Mouse (Mus musculus) frontal cortex, adult 2 months (tissue): ENCODE results near the gene Arhgef2. TPM values are rescaled to one million over a fixed set of nuclear protein-coding genes. Genes with fewer than 3 reads are reported as not detected.
A peak's percentile ranks its signal among the peaks of the same experiment; 100 is the strongest.

ENCODE experiments used
- DNase-seq, 2 experiments: peaks; one replicate each; pipeline ENCODE4 v3.0.0; 2022; ENCODE audit warnings: low spot score in 1 of 2; ENCODE audit errors: extremely low spot score in 1 of 2
- polyA plus RNA-seq: library from polyadenylated mRNA; depleted of rRNA; stranded (reverse); fragments of >200 nt; gene quantifications from 2 replicates; pipeline ENCODE4 v1.2.3, GENCODE M21; 2012

The Arhgef2 gene
- polyA plus RNA-seq, 1 experiment, result 185 TPM

DNA sequence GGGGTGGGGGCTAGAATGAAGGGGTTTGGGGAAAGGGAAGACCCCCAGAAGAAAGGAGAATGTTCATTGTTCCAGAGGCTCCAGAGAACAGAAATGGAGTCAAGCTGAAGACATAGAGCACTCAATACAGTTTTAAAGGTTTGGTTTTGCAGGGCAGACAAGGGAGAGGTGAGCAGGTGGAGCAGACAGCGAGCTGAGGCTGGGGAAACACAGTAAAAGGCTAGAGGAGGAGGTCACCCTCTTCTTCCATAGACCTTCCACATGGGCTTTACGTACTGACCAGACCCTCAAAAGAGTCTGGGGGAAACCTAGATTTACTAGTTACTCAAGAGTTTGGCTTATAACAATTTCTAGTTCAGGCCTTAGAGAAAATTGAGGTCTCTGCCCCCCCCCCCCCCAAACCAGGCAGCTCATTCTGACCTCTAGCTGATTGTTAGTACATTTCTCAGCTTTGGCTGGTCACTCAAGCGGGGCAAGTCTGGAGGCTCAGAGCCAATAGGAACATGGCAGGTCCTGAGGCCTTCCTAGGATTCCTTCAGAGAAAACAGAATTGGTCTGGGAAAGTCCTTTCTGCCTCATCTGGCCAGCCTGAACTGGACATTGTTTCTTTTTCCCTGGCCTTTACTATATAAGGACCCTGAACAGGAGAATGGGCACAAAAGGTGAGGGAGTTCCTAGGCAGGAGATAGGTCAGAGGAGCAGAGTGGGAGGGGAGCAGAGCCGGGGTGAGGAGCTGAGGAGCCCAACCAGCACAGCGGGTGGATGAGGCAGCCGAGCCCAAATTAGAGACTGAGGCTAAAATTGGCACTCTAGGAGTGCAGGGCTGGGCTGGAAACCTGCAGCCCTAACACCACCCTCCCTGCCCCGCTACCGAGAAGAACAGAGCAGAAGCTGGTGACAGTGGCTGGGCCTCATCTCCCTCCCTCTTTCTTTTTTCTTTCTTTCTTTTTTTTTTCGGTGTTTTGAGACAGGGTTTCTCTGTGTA is 13.6 kb downstream of the Arhgef2 start:
- DNase-seq, result no peak

DNA sequence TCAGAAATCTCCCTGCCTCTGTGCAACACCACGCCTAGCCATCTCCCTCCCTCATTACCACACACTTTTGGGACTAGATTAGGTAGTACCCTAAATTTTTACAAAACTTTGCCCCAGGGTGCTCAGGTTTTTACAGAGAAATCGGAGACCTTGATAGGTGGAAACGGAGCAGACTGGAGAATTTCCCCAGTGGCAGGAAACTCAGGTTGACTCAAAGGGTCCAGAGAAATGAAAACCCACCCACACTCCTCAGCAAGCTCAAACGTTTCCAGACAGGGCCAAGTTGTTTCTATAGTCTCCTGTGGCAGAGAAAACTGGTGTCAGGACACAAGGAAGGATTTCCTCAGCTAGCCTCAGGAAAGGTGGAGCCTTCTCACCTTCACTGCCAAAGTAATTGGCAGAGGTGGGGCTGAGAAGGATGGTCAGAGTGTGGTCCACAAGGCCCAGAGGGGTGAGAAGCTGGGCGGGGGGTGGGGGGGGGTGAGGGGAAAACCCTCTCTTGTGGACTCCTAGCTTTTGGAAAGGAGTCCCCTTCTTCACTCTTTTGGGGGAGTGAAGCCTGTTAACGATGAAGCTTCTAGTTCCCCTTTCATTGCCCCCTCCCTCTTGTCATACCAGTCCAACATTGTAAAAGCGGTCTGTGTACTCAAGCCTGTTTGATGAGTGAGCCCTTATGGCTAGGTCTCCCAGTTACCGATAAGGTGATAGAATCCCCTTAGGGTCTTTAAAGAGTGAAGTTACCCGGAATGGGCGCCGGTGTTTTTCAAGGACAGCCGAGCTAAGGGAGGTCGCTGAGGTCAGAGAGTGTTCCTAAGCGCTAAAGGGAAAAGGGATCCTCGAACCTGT is 14.6 kb downstream of the Arhgef2 start:
- DNase-seq, result no peak

DNA sequence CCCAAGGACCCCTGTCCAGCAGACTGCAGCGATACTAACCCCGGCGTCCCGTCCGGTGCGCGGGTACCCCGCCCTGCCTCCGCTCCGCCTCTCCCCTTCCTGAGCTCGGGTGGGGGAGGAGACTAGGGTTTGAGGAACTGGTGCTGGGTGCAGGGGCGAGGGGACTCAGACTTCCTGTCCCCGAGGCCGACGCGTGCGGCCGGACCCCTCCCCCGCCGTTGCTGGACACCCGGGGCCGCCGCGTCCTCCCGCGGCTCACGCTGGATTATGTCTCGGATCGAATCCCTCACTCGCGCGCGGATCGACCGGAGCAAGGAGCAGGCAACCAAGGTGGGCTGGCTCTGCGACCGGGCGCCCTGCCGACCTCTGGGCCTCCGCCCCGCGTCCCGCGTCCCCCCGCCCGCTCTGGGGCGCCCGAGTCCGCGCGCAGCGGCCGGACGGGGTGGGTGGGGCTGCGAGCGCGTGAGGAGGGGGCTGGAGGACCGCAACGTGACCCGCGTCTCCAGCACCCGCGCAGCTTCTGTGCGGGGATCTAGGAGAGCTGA is 15.3 kb downstream of the Arhgef2 start:
- no peak for DNase-seq

- no peak for DNase-seq
Measured at GRCm38 (mm10) chr3:88621537-88622112, 15.9 kb downstream of the Arhgef2 start.

- DNase-seq, result peak in 1 of 2 experiments; percentile 46
Measured at GRCm38 (mm10) chr3:88622113-88622940, 16.6 kb downstream of the Arhgef2 start.

DNA sequence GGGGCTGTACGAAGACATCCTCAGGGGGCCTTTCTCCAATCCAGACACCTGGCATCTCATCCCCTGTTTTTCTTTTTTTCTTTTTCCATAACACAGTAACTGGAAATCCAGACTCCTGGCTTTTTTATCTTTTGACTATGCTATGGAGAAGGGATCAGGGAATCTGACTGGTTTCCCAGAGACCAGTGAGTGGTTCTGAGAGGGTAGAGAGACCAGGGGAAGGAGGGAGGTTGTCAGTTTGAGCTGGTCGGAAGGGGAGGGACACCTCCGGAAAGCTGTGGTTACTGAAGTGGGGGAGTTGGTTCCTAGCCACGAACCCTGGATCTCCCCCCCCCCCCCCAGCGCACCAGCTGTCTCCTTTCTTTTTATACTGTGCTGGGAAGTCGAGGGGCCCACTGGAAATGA is 17.2 kb downstream of the Arhgef2 start:
- peak in 1 of 2 experiments; percentile 50 for DNase-seq

DNA sequence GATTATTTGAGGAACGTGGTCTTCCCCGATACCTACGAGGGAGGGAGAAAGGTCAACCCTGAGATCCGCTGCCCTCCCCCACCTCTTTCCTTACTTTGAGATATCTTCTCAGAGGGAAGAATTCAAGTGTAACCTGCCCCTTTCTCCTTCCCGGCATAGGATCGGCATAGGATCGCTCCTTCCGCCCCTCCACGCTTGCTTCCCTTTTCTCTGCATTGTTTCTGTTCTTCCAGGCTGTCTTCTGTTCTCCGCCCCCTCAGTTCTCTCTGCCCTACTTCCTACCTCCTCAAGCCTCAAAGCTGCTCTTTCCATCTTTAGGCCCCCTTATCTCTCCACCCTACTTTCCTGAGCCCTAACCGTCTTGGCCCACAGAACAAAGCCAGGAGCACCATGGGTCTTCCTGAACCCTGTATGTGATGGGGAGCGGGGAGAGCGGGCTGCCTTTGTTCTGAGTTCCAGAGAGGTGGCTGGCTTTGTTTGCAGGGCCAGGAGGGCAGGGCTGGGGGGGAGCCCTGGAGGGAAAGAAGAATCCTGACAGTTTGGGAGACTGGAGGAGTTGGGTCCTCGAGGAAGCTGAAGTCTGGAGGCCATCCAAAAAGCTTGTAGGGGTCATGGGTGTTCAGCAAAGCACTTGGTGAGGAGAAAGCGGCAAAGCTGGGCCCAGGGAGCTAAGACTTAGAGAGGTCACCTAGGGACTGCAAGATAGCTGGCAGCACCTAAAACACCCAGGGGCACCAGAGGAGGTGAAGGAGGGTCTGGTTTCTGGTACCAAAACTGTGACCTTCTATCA is 17.8 kb downstream of the Arhgef2 start:
- peak in 1 of 2 experiments; percentile 73 for DNase-seq

- DNase-seq, result no peak
Measured at GRCm38 (mm10) chr3:88624324-88624723, 18.6 kb downstream of the Arhgef2 start.

DNA sequence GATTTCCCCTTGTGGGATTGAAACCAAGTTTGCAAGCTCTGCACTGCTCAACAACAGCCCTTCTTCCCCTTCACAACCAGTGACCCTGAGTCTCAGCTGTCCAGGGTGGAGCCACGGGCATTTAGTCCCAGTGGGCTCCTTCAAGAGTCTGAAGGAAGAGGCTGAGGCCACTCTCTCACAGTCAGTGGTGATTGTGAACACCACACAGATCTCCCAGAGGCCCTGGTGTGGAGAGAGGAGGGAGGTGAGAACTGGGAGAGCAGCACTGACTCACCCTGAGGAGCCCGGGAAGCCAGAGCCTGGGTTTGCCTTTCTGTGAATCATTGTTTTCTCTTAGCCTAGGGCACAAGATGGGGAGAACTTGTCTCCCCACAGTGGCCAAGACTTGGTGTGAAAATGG is 19.2 kb downstream of the Arhgef2 start:
- no peak for DNase-seq

- DNase-seq, result no peak
Measured at GRCm38 (mm10) chr3:88625531-88625930, 19.8 kb downstream of the Arhgef2 start.

DNA sequence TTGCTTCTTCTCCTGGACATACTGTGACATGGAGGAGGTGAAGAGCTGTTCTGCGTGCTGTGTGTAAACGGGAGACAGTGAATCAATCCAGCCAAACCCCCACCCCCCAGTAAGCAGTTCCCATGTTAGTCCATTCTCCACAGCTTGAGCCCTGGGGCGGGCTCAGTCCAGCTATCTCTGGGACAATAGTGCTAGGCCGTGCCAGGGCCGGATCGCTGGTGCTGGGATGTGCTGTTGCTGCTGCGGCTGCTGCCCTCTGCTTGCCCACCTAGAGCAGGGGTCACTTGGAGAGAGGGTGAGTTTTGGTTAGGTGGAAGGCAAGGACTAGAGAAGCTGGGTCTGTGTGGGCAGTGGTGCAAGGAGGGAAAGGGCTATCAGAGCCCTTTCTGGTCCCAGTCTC is 20.6 kb downstream of the Arhgef2 start:
- no peak for DNase-seq

GRCm38 (mm10) chr3:88627114-88627513 is 21.3 kb downstream of the Arhgef2 start:
- no peak for DNase-seq

- no peak for DNase-seq
Measured at GRCm38 (mm10) chr3:88627535-88627934, 21.8 kb downstream of the Arhgef2 start.

- DNase-seq, result no peak
Measured at GRCm38 (mm10) chr3:88628766-88629165, 23.0 kb downstream of the Arhgef2 start.

GRCm38 (mm10) chr3:88629244-88629643 is 23.5 kb downstream of the Arhgef2 start:
- DNase-seq, result peak; percentile 88 to 91

GRCm38 (mm10) chr3:88630018-88630417 is 24.3 kb downstream of the Arhgef2 start:
- DNase-seq, result no peak

- DNase-seq, result peak; percentile 69 to 83
Measured at GRCm38 (mm10) chr3:88630849-88631341, 25.1 kb downstream of the Arhgef2 start.

DNA sequence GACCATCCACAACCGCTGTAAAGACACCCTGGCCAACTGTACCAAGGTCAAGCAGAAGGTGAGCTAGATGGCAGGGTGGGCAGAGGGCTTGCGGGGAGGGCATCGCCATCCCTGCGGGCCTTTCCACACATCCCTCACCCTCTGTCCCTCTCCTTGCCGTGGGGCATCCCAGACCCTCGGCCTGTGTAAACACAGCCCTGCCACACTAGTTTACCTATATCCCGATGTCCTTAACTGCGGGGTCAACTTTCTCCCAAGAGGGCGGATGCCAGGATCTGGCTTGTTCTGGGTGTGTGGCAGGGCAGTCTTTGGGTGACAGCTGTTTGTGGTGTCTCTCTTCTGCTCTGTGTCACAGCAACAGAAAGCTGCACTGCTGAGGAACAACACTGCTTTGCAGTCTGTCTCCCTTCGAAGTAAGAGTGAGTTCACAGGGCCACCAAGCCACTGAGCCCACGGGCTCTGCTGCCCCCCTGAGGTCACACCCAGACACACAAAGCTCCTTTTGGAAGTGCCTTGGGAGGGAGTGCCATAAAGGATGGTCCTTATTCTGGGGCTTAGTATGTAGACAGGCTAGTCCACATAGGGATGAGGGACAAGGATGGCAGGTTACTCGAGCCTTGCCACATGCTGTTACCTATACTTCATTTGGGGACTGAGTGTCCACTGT is 26.3 kb downstream of the Arhgef2 start:
- no peak for DNase-seq
